Mouse (Mus musculus) adrenal gland, postnatal 10 days (tissue): ENCODE measurements at regions not wholly inside any gene's neighbourhood (a gene's known extent, or its start where the extent isn't known, plus 50 kb on each side); places are given as distances from the start of the nearest gene placed in this dataset.
"Not testable (repeated sequence)": the region's sequence is repeated elsewhere in the genome, so short reads cannot be mapped to it uniquely, and the experiment has no call there.

ENCODE experiments used
- DNase-seq: peaks from one replicate; pipeline ENCODE4 v3.0.0; 2021; ENCODE audit warnings: mixed read lengths

DNA sequence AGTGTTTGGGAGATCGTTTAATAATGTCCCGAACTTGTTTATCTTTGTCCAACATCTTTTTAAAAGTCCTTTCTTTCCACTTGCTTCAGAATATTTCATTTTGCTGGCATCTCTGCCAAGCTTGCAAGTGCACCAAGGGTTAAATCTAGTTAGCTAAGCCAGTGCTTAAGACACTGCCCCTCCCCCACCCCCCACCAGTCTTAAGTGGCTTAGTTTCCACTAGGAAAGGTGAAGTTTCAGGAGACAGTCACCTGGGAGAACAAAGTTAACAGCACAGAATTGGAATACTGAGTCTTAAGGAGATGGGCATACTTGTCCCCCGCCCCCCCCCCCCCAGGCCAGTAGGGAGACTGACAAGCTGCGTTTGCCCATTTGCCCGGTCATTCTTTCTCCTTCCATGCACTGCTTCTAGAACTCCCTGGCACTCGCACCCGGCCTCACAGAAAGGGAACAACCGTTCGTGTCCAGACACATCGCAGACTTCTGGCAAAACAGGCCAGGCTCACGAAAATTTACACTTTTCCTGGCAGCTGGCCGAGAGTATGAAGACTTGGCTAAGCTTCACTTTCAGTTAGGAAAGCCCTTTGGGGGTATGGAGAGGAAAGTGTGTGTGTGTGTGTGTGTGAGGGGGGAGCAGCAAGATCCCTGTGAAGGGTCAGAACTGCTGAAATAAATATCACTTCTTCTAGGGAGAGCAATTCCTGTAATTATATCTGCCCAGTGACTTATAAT lies 219.2 kb downstream of the Bcl11a start:
- peak; percentile 50 for DNase-seq

- DNase-seq = no peak
These were observed 219.9 kb downstream of the Bcl11a start for GRCm38 (mm10) chr11:24297763-24298162.

DNA sequence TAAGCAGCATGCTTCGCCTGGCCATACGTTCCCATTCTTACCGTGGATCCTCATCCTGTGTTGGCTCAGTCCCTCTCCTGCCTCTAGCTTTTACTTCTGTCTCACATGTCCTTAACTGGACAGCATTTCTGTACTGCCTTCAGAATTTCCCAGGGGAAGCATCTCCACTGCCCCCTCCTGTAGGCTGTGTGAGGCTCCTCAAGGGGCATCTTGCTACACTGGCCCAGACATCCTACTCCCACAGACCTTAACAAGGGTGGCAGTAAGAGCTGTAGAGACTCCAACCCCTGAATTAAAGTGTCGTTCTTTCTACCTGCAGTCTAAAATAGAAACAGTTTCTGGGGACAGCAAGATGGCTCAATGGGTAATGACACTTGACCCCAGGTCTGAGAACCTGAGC lies 222.5 kb downstream of the Bcl11a start:
- no peak for DNase-seq

- no peak for DNase-seq
These were observed 223.3 kb downstream of the Bcl11a start for GRCm38 (mm10) chr11:24301201-24301600.

DNA sequence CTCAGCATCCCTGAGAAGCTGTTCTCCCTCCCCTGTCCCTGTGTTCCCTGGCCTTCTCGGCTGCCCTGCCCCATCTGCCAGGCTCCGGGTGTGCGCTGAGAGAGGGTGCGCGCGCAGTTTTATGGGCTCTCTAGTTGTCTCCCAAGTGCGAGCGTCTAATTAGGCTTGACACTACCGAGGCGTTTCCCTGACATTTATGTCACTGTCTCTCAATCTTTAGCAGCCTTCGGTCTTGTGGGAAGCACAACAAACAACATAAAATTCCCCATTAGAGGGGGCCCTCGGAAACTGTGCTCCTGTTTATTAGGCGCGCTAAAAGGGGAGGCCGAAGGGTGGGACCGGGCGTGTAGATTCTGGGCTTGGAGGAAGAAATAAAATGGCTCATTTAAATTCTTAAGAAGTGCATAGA lies 227.3 kb downstream of the Bcl11a start:
- DNase-seq = peak; percentile 30

DNA sequence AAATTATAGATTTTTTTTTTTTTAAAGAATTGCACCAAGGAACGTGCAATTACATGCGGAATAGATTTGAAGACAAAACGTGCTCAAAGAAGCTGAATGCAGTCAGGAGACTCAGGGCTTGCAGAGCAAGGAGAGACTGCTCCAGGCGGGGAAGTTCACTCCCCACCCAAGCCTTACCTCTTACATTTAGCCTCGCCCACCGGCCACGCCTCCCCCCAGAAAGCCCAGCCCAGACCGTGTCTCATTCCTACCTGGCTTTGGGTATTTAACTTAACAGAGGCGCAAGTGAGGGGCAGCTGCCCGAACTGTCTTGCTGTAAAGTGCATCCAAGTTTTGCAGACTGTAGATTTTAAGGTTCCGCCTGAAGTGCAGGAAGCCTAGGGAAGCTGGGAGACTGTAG lies 227.8 kb downstream of the Bcl11a start:
- no peak for DNase-seq

- DNase-seq = no peak
These were observed 228.2 kb downstream of the Bcl11a start for GRCm38 (mm10) chr11:24306101-24306500.

DNA sequence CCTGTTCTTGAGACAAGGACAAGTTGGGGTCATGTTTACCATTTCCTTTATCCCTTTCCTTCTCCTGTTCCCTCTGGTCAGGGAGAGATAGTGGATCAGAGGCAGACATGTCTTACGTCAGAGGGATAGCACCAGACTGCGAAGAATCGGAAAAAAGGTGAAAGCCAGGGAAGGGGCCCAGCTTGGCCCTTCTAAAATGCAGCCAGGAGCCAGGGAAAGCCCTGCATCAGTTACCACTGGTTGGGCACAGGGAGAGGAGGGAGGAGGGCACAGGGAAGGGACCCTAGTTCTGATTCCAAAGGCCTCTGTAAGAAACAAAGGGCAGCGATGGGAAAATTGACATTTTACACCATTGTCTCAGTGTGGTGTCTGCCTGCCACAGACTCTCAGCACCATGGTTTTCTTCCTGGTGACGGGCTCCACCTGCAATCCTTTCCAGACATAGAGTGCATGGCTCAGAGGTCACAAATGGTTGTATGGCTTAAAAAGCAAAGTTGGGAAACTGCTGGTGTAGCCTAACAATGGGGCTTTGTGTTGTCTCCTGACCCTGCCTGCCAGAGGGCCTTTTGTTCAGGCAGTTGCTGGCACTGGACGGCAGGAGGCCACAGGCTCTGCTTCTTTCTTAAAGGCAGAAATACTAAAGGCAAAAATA lies 229.9 kb downstream of the Bcl11a start:
- no peak for DNase-seq

GRCm38 (mm10) chr11:24308253-24308633 lies 230.4 kb downstream of the Bcl11a start:
- no peak for DNase-seq

GRCm38 (mm10) chr11:24314046-24314445 lies 236.2 kb downstream of the Bcl11a start:
- no peak for DNase-seq

- no peak for DNase-seq
These were observed 237.7 kb downstream of the Bcl11a start for GRCm38 (mm10) chr11:24315582-24315981.

- peak; percentile 37 for DNase-seq
These were observed 238.3 kb downstream of the Bcl11a start for GRCm38 (mm10) chr11:24316198-24316597.

GRCm38 (mm10) chr11:24317989-24318735 lies 240.3 kb downstream of the Bcl11a start:
- DNase-seq = no peak

DNA sequence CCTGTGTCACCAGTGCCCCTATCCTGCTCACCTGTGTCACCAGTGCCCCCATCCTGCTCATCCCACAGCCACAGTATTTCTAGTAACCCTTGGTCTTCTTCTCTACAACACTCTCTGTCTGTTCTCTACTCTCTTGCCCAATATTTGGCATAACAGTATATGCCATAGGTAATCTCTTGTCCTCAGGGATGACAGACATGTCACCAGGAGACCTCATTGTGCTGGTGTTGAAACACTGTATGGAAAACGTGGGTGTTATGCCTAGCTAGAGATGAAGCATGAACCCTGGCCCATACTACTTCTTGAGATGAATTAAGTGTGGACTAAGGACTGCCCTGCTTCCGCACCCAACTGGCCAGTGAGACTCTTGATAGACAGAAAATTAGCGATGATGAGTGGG lies 241.4 kb downstream of the Bcl11a start:
- no peak for DNase-seq

- DNase-seq = not testable (repeated sequence)
These were observed 244.6 kb downstream of the Bcl11a start for GRCm38 (mm10) chr11:24322412-24322811.

- no peak for DNase-seq
These were observed 250.6 kb downstream of the Bcl11a start for GRCm38 (mm10) chr11:24328481-24328880.

- no peak for DNase-seq
These were observed 252.7 kb downstream of the Bcl11a start for GRCm38 (mm10) chr11:24330366-24331124.

GRCm38 (mm10) chr11:24332241-24332640 lies 254.4 kb downstream of the Bcl11a start:
- DNase-seq = no peak

DNA sequence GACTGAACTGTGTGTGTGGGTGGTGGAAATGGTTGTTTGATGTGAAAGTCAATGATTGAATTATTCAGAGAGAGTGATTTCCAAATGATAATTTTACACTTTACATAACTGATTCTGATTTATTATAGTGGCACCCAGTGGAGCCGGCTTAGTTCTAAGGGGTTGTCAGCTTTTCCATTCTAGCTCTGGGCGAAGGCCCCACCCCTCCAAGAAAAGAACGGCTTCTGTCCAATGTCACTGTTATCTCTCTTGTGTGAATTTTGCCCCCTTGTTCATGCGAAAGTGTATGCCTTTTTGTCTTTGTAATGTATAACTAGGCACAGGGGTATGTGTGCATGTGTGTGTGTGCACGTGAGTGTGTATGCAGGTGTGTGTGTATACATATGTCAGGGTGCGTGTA lies 255.3 kb downstream of the Bcl11a start:
- DNase-seq = no peak

DNA sequence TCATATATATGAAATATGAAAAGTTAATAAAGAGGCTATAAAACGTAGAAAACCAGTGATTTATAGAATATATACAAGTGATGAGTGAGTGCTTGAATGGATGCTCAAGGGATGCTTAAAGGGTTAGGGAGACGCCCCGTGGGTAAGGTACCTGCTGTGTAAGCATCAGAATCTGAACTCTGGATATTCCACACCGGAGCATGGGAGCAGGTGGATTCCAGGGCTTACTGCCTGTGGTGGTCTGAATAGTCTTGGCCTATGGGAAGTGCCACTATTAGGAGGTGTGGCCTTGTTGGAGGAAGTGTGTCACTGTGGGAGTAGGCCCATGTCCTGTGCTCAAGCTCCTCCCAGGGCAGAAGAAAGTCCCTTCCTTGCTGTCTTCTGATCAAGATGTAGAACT lies 257.4 kb downstream of the Bcl11a start:
- no peak for DNase-seq

DNA sequence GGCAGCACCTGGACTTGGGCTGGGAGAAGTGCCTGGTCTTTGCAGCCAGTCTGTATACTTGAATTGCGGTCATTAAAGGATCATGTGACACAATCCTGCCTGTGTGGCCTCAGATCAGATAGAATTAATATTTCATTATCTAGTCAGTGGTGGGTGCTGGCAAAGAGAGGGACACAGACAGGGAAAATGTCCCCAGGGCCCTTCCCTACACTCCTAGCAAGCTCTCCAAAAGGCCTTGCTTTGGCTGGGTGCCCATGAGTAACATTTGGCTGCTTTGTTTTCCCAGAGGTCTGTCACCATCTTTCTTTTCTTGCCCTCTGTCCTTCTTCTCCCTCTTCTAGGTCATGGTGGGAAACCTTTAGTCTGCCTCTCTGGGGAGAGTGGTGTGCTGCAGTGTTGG lies 260.3 kb downstream of the Bcl11a start:
- DNase-seq = peak; percentile 71

- no peak for DNase-seq
These were observed 261.2 kb downstream of the Bcl11a start for GRCm38 (mm10) chr11:24339061-24339460.

GRCm38 (mm10) chr11:24340677-24341076 lies 262.8 kb downstream of the Bcl11a start:
- DNase-seq = no peak
